Mouse (Mus musculus): ENCODE data around the gene Defb23. TPM values are rescaled to one million over a fixed set of nuclear protein-coding genes. Genes with fewer than 3 reads are reported as not detected.
"Not testable (repeated sequence)": the region's sequence is repeated elsewhere in the genome, so short reads cannot be mapped to it uniquely, and the experiment has no call there.

Defb23 gene
- polyA plus RNA-seq, 1 experiment from 2014 or later: not detected

DNA sequence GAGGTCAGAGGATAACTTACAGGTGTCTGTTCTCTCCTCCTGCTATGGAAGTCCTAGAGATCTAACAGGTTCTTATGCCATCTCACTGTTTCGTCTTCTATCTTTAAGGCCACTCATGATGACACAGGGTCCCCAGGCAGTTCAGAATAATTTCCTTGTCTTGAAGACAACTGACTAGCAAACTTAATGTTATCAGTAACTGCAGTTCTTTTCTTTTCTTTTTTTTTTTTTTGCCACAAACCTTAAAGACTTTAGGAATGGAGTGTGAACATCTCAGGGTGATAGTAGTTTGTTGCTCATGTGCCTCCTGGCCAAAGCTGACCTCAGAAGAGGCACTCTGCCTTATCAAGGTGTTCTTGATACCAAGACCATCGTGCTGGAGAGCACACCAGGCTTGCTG lies 17.8 kb downstream of the Defb23 start:
- H3K4me2 ChIP-seq (ENCODE audit: low read depth, low read length): no peak overlapping the region
- no peak overlapping the region for H3K9ac ChIP-seq (replicated peaks; ENCODE audit: low read depth, low read length)
- H3K4me3 ChIP-seq (ENCODE audit: low read depth, low read length): no peak overlapping the region
- ATAC-seq (ENCODE audit: low read depth): no peak
- H3K36me3 ChIP-seq (ENCODE audit: control insufficient read depth, insufficient read depth, low read length): no peaks in the 10 kb centered on the region
- 67% methylated on average over 2 of the region's 2 CpGs for WGBS
- no peaks in the 10 kb centered on the region for H3K9me3 ChIP-seq (ENCODE audit: control insufficient read depth, low read length)
- no peaks in the 10 kb centered on the region for H3K4me1 ChIP-seq (ENCODE audit: control insufficient read depth, insufficient read depth, low read length)
- H3K27ac ChIP-seq (ENCODE audit: low read depth, low read length): no peak overlapping the region
- H3K27me3 ChIP-seq (ENCODE audit: control insufficient read depth, insufficient read depth, low read length): no peaks in the 10 kb centered on the region

DNA sequence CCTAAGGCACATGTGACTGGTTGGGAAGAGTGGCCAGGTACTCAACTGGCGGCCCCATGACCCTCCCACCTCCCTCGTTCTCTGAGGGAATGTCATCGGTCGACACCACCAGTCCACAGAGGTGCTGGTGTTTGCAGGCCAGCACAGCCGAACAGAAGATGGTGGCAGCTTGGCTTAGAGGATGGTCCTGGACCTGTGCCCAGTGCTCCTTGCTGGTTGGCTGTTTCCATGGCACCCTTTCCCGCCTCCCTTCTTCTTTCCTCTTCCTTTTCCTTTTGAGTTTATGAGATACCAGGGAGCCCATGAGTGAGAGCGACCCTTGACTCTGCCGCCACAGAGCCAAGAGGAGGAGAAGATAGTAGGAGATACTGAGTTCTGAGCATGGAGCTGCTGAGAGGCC lies 21.1 kb downstream of the Defb23 start:
- Histone ChIP-seq H3K36me3 (ENCODE audit: control insufficient read depth, insufficient read depth, low read length) (no peaks in the 10 kb centered on the region), H3K9me3 (ENCODE audit: control insufficient read depth, low read length) (no peaks in the 10 kb centered on the region), H3K27ac (ENCODE audit: low read depth, low read length) (no peak overlapping the region), H3K27me3 (ENCODE audit: control insufficient read depth, insufficient read depth, low read length) (no peaks in the 10 kb centered on the region), H3K9ac (replicated peaks; ENCODE audit: low read depth, low read length) (no peak overlapping the region), H3K4me3 (ENCODE audit: low read depth, low read length) (no peak overlapping the region), H3K4me1 (ENCODE audit: control insufficient read depth, insufficient read depth, low read length) (no peaks in the 10 kb centered on the region), H3K4me2 (ENCODE audit: low read depth, low read length) (no peak overlapping the region)
- 83% methylated on average over 8 of the region's 8 CpGs for WGBS
- no peak for ATAC-seq (ENCODE audit: low read depth)

DNA sequence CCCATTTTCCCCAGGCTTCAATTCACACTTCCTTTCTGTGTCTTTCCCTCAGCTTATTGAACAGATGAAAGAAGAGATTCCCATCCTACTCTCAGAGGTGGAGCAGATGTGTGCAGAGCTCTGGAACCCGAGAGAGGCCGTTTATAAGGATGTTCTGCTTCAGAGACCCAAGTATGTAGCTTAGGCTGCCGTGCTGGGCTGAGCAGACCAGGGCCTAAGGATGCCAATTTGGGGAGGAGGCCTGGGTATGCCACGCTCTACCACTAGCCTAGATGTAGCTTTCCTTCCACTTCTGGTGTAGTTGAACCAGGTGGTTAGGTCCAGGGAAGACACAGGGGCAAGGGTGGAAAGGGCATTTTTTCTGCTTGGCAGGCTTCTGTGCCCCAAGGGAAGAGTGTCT lies 22.1 kb downstream of the Defb23 start:
- H3K4me1 ChIP-seq (ENCODE audit: control insufficient read depth, insufficient read depth, low read length): no peaks in the 10 kb centered on the region
- no peaks in the 10 kb centered on the region for H3K36me3 ChIP-seq (ENCODE audit: control insufficient read depth, insufficient read depth, low read length)
- no peaks in the 10 kb centered on the region for H3K27me3 ChIP-seq (ENCODE audit: control insufficient read depth, insufficient read depth, low read length)
- no peak overlapping the region for H3K9ac ChIP-seq (replicated peaks; ENCODE audit: low read depth, low read length)
- no peak overlapping the region for H3K27ac ChIP-seq (ENCODE audit: low read depth, low read length)
- no peak overlapping the region for H3K4me2 ChIP-seq (ENCODE audit: low read depth, low read length)
- no peak overlapping the region for H3K4me3 ChIP-seq (ENCODE audit: low read depth, low read length)
- 75% methylated on average over 4 of the region's 4 CpGs for WGBS
- ATAC-seq (ENCODE audit: low read depth): no peak
- H3K9me3 ChIP-seq (ENCODE audit: control insufficient read depth, low read length): no peaks in the 10 kb centered on the region

DNA sequence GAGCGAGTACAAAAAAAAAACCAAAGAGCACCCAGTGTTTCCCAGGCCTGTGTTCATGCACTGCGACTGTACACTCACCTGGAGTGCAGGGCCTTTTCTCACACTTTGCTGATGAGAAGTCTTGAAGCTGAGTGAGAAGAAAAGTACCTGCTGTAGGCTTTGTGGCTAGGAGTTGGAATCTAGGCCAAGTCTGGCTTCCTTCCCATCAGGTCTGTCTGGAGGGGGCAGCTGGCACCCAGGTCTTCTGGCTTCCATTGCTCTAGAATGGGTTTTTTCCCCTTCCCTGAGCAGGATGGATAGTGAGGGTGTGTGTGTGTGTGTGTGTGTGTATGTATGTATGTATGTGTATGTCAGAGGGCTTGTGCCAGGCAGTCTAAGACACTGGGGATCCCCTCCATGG lies 24.6 kb downstream of the Defb23 start:
- ATAC-seq (ENCODE audit: low read depth): no peak
- Histone ChIP-seq H3K4me3 (ENCODE audit: low read depth, low read length) (no peak overlapping the region), H3K27me3 (ENCODE audit: control insufficient read depth, insufficient read depth, low read length) (no peaks in the 10 kb centered on the region), H3K36me3 (ENCODE audit: control insufficient read depth, insufficient read depth, low read length) (no peaks in the 10 kb centered on the region), H3K27ac (ENCODE audit: low read depth, low read length) (no peak overlapping the region), H3K9me3 (ENCODE audit: control insufficient read depth, low read length) (no peaks in the 10 kb centered on the region), H3K4me2 (ENCODE audit: low read depth, low read length) (no peak overlapping the region), H3K4me1 (ENCODE audit: control insufficient read depth, insufficient read depth, low read length) (no peaks in the 10 kb centered on the region), H3K9ac (replicated peaks; ENCODE audit: low read depth, low read length) (no peak overlapping the region)
- 78% methylated on average over 2 of the region's 2 CpGs for WGBS

DNA sequence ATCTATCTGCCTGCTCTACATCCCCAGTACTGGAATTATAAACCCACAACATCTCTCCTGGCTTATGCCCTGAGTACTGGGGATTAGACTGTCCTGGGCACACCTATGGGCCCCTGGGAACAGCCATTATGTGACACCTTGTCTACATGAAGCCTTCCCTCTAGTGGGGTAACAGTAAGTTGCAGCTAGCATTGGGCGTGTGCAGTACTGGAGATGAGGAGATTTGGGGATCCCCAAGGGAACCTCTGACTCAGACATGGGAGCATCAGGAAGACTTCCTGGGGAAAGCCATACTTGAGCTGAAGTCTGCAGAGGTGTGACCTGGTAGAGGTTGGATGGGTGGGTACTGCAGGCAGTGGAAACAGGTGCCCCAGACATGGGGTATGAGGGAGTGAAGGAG lies 25.5 kb downstream of the Defb23 start:
- H3K9ac ChIP-seq (replicated peaks; ENCODE audit: low read depth, low read length): no peak overlapping the region
- 62% methylated on average over 1 of the region's 1 CpGs for WGBS
- no peak overlapping the region for H3K27ac ChIP-seq (ENCODE audit: low read depth, low read length)
- no peaks in the 10 kb centered on the region for H3K36me3 ChIP-seq (ENCODE audit: control insufficient read depth, insufficient read depth, low read length)
- no peak overlapping the region for H3K4me3 ChIP-seq (ENCODE audit: low read depth, low read length)
- no peak for ATAC-seq (ENCODE audit: low read depth)
- H3K27me3 ChIP-seq (ENCODE audit: control insufficient read depth, insufficient read depth, low read length): no peaks in the 10 kb centered on the region
- H3K4me2 ChIP-seq (ENCODE audit: low read depth, low read length): no peak overlapping the region
- no peaks in the 10 kb centered on the region for H3K4me1 ChIP-seq (ENCODE audit: control insufficient read depth, insufficient read depth, low read length)
- H3K9me3 ChIP-seq (ENCODE audit: control insufficient read depth, low read length): no peaks in the 10 kb centered on the region

DNA sequence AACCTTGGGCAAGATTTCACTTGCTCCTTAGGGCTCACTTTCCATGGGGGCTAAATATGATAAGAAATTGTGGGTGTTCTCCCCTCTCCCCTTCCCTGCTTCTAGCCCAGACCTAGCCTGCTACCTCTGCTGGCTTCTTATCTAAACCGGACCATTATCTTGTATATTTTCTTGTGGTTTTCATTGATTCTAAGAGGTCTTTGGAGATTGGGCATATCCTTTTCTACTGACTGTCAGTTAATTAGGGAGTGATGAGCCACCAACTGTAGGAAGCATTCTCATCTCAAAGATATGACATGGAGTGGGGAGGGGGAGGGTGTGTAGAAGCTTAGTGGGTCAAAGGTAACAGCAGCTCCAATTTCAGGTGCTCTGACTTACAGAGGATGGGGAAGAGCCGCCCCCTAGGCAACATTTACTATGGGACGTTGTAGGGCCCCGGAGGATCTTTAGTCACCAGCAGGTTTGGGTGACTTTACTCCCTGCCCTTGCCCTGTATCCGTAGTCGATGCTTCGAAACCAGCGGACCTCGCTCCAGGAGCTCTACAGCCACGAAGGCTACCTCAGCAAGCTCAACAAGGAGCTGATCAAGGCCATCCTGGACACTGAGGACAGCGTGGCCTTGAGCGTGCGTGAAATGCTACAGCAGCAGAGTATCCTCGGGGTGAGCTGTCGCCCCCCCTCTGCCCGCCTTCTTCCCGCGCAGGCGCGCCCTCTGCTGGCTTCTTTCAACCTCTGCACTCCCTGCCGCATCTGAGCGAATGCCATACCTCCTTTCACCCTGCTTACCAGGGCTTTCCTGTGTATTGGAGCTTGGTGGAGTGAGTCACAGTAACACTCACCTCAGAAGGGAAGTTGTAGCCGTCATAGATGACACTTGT lies 27.2 kb downstream of the Defb23 start:
- H3K27ac ChIP-seq (ENCODE audit: low read depth, low read length): no peak overlapping the region
- ATAC-seq (ENCODE audit: low read depth): peak; percentile 89

DNA sequence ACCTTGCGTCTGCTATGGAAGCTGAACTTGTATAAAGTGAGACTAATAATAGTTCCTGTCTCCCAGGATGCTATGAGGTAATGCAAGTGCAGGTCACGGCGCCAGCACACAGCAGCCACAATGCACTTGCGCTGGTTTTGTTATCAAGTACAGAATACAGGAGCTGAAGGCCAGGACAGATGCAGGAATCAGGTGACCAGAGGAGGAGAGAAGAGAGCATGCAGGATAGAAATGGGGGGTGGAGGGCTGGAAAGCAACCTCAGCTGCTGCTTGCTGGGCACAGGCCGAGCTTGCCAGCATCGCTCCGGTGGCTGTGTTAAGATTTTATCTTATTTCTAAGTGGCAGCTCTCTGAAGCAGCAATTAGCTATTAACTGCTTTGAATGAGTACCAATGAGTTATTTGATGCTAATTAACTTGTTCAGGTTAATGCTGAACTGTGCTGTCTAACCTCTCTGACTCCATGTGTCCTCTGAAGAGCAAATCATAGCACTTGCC lies 28.0 kb downstream of the Defb23 start:
- H3K9ac ChIP-seq (replicated peaks; ENCODE audit: low read depth, low read length): no peak overlapping the region
- 74% methylated on average over 7 of the region's 7 CpGs for WGBS
- H3K9me3 ChIP-seq (ENCODE audit: control insufficient read depth, low read length): no peaks in the 10 kb centered on the region
- H3K4me2 ChIP-seq (ENCODE audit: low read depth, low read length): no peak overlapping the region
- H3K27ac ChIP-seq (ENCODE audit: low read depth, low read length): no peak overlapping the region
- H3K27me3 ChIP-seq (ENCODE audit: control insufficient read depth, insufficient read depth, low read length): no peaks in the 10 kb centered on the region
- no peak for ATAC-seq (ENCODE audit: low read depth)
- H3K36me3 ChIP-seq (ENCODE audit: control insufficient read depth, insufficient read depth, low read length): no peaks in the 10 kb centered on the region
- no peaks in the 10 kb centered on the region for H3K4me1 ChIP-seq (ENCODE audit: control insufficient read depth, insufficient read depth, low read length)
- H3K4me3 ChIP-seq (ENCODE audit: low read depth, low read length): no peak overlapping the region

More for the DNA sequence above, 27.2 kb downstream of the Defb23 start:
- Histone ChIP-seq H3K9me3 (ENCODE audit: control insufficient read depth, low read length) (no peaks in the 10 kb centered on the region), H3K4me1 (ENCODE audit: control insufficient read depth, insufficient read depth, low read length) (no peaks in the 10 kb centered on the region), H3K36me3 (ENCODE audit: control insufficient read depth, insufficient read depth, low read length) (no peaks in the 10 kb centered on the region), H3K4me2 (ENCODE audit: low read depth, low read length) (peak overlapping the region; percentile 55), H3K9ac (replicated peaks; ENCODE audit: low read depth, low read length) (peak overlapping the region; percentile 44), H3K27me3 (ENCODE audit: control insufficient read depth, insufficient read depth, low read length) (no peaks in the 10 kb centered on the region), H3K4me3 (ENCODE audit: low read depth, low read length) (peak overlapping the region; percentile 16; the same call in 1 of the 2 replicates)
- WGBS: 3% methylated on average over 23 of the region's 23 CpGs

DNA sequence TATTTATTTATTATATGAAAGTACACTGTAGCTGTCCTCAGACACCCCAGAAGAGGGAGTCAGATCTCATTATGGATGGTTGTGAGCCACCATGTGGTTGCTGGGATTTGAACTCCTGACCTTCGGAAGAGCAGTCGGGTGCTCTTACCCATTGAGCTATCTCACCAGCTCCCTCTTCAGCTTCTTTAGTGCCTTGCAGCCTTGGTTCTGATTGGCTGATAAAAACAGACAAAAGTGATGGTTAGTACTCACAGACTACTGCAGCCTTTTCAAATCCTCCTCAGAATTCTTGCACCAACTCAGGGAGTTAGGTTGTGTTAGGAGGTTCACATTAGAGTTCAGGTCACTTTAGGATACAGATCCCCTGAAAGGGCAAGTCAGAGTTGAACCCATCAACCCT lies 35.9 kb downstream of the Defb23 start:
- not testable (repeated sequence) for H3K27ac ChIP-seq (ENCODE audit: low read depth, low read length); H3K9ac ChIP-seq (replicated peaks; ENCODE audit: low read depth, low read length); H3K27me3 ChIP-seq (ENCODE audit: control insufficient read depth, insufficient read depth, low read length); H3K4me3 ChIP-seq (ENCODE audit: low read depth, low read length); H3K9me3 ChIP-seq (ENCODE audit: control insufficient read depth, low read length); H3K4me1 ChIP-seq (ENCODE audit: control insufficient read depth, insufficient read depth, low read length); ATAC-seq (ENCODE audit: low read depth); H3K4me2 ChIP-seq (ENCODE audit: low read depth, low read length); H3K36me3 ChIP-seq (ENCODE audit: control insufficient read depth, insufficient read depth, low read length)
- WGBS: 92% methylated on average over 2 of the region's 2 CpGs

DNA sequence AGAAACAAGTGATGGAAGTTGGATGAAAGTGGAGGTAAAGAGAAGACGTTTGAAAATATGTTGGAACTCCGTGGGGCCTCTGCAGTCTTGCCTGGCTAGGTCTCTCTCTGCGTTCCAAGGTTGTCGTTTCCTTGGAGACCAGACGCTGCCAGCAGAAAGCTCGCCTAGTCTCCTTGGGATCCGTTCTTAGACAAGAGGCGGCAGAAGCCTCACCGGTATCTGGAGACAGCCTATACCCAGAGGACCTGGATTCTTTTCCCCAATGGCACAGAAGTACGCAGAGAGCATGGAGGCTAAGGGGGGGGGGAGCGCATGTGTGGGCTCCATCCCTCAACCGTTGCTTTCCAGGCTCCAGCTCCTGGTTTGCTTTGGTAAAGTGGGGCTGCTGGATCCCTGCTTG lies 36.9 kb downstream of the Defb23 start:
- Histone ChIP-seq H3K27ac (ENCODE audit: low read depth, low read length) (no peak overlapping the region), H3K9me3 (ENCODE audit: control insufficient read depth, low read length) (no peaks in the 10 kb centered on the region), H3K4me2 (ENCODE audit: low read depth, low read length) (peak overlapping the region; percentile 32; the same call in 1 of the 2 replicates), H3K9ac (replicated peaks; ENCODE audit: low read depth, low read length) (no peak overlapping the region), H3K27me3 (ENCODE audit: control insufficient read depth, insufficient read depth, low read length) (no peaks in the 10 kb centered on the region), H3K4me1 (ENCODE audit: control insufficient read depth, insufficient read depth, low read length) (peaks cover 7% of the 10 kb centered on the region), H3K36me3 (ENCODE audit: control insufficient read depth, insufficient read depth, low read length) (no peaks in the 10 kb centered on the region), H3K4me3 (ENCODE audit: low read depth, low read length) (no peak overlapping the region)
- ATAC-seq (ENCODE audit: low read depth): no peak
- 8% methylated on average over 12 of the region's 12 CpGs for WGBS

Measured in neural tube, embryonic 14.5 days (tissue).